Mouse (Mus musculus): Measurements from ENCODE around the gene Trpm3. TPM values are rescaled to one million over a fixed set of nuclear protein-coding genes. Genes with fewer than 3 reads are reported as not detected.

The Trpm3 gene
- polyA plus RNA-seq, 1 experiment from 2014 or later: 1.9 TPM

DNA sequence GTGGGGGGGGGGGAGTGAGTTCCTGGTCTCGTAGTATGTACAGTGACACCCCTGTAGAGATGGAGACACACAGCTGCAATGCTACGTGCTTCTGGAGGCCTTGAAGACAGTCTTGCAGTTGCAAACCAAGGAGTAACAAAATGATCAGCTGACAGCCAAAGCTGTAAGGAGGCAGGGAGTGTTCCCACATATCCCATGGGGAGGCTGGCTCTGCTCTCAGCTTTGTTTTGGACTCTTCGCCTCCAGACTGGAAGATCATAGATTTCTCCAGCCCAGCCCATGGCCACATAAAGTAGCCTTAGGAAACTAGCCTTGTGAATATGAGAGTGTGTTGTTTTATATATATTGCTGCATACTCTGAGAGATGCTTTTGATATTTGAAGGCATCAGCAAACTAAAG is 248.0 kb downstream of the Trpm3 start:
- WGBS: 75% methylated on average over 3 of the region's 3 CpGs
- H3K27ac ChIP-seq (ENCODE audit: low read depth): no peak overlapping the region
- no peak overlapping the region for H3K4me2 ChIP-seq
- no peaks in the 10 kb centered on the region for H3K9me3 ChIP-seq (ENCODE audit: low read depth, low read length)
- H3K4me3 ChIP-seq (ENCODE audit: low read depth, low read length): no peak overlapping the region
- DNase-seq (peak; percentile 24), ATAC-seq (ENCODE audit: insufficient read depth) (no peak)
- no peak for TF ChIP-seq CTCF (IDR thresholded peaks at IDR 0.05; ENCODE audit: low read depth)
- H3K36me3 ChIP-seq (ENCODE audit: insufficient read depth): no peaks in the 10 kb centered on the region
- H3K9ac ChIP-seq: no peak overlapping the region
- no peaks in the 10 kb centered on the region for H3K4me1 ChIP-seq (ENCODE audit: insufficient read depth)
- H3K27me3 ChIP-seq (ENCODE audit: insufficient read depth, low read length): no peaks in the 10 kb centered on the region

DNA sequence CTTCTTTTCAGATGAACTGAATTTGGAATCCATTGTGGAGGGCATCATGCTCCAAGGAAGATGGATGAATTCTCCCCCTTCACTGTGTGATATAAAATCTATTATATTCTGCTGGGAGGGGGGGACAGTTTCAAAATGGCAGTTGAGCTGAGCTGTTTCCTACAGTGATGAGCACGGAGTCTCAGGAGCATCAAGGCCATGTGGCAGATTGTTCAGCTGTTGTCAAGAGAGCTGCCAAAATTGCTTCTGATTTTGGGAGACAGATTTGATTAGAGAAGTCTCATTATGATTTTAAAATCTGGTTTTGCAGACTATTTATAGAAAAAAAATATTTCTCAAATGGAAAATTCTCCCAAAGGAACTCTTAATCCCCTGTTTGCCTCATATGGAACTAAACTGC is 255.9 kb downstream of the Trpm3 start:
- no peak overlapping the region for H3K9ac ChIP-seq
- H3K4me3 ChIP-seq (ENCODE audit: low read depth, low read length): no peak overlapping the region
- H3K27ac ChIP-seq (ENCODE audit: low read depth): no peak overlapping the region
- DNase-seq: no peak
- no peaks in the 10 kb centered on the region for H3K9me3 ChIP-seq (ENCODE audit: low read depth, low read length)
- H3K4me2 ChIP-seq: no peak overlapping the region
- 84% methylated on average over 1 of the region's 1 CpGs for WGBS
- H3K36me3 ChIP-seq (ENCODE audit: insufficient read depth): no peaks in the 10 kb centered on the region
- ATAC-seq (ENCODE audit: insufficient read depth): no peak
- no peak for TF ChIP-seq CTCF (IDR thresholded peaks at IDR 0.05; ENCODE audit: low read depth)
- H3K27me3 ChIP-seq (ENCODE audit: insufficient read depth, low read length): no peaks in the 10 kb centered on the region
- H3K4me1 ChIP-seq (ENCODE audit: insufficient read depth): no peaks in the 10 kb centered on the region

DNA sequence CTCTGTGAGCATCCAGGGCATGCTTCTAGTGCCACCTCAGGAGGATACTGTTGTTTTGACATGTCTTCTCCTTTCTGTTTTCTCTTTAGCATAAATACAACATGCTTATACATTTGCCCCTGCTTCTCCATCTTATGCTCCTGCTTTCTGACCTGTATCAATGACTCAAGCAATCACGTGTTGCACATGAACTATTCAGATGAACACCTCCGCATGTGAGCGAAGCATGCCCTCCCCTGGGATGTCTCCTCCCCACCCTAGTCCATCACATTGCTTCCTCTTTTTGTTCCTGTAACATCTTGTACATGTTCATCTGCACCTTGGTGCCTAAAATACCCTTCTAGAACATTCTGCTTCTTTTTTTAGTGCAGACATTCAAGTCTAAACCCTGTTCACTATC is 265.2 kb downstream of the Trpm3 start:
- ATAC-seq (ENCODE audit: insufficient read depth) (no peak), DNase-seq (no peak)
- Histone ChIP-seq H3K9me3 (ENCODE audit: low read depth, low read length) (no peaks in the 10 kb centered on the region), H3K9ac (no peak overlapping the region), H3K4me3 (ENCODE audit: low read depth, low read length) (no peak overlapping the region), H3K27ac (ENCODE audit: low read depth) (no peak overlapping the region), H3K36me3 (ENCODE audit: insufficient read depth) (no peaks in the 10 kb centered on the region), H3K27me3 (ENCODE audit: insufficient read depth, low read length) (no peaks in the 10 kb centered on the region), H3K4me2 (no peak overlapping the region), H3K4me1 (ENCODE audit: insufficient read depth) (no peaks in the 10 kb centered on the region)
- WGBS: 85% methylated on average over 3 of the region's 3 CpGs
- TF ChIP-seq CTCF (IDR thresholded peaks at IDR 0.05; ENCODE audit: low read depth): no peak

DNA sequence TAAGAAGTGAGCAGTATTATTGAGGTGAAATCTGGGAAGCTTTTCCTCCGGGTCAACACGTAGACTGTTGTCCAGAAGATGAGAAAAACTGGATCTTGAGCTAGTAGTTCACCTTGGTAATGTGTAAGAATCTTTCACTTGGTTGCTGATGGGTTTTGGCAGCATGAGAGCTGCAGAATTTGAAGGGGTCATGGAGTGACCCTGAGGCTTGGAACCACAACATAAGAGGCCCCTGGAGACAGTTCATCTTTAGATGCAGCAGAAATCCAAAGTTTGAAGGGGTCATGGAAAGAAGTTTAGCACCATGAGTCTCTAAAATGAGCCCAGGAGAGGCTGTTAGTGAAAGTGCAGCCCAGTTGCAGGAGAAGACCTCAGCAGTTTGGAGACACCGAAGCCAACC is 279.4 kb downstream of the Trpm3 start:
- Histone ChIP-seq H3K27me3 (ENCODE audit: insufficient read depth, low read length) (no peaks in the 10 kb centered on the region), H3K4me3 (ENCODE audit: low read depth, low read length) (no peak overlapping the region), H3K36me3 (ENCODE audit: insufficient read depth) (no peaks in the 10 kb centered on the region), H3K9ac (no peak overlapping the region), H3K4me2 (no peak overlapping the region), H3K27ac (ENCODE audit: low read depth) (no peak overlapping the region), H3K9me3 (ENCODE audit: low read depth, low read length) (no peaks in the 10 kb centered on the region), H3K4me1 (ENCODE audit: insufficient read depth) (no peaks in the 10 kb centered on the region)
- no peak for TF ChIP-seq CTCF (IDR thresholded peaks at IDR 0.05; ENCODE audit: low read depth)
- WGBS: 90% methylated on average over 3 of the region's 3 CpGs
- no peak for ATAC-seq (ENCODE audit: insufficient read depth)
- no peak for DNase-seq

DNA sequence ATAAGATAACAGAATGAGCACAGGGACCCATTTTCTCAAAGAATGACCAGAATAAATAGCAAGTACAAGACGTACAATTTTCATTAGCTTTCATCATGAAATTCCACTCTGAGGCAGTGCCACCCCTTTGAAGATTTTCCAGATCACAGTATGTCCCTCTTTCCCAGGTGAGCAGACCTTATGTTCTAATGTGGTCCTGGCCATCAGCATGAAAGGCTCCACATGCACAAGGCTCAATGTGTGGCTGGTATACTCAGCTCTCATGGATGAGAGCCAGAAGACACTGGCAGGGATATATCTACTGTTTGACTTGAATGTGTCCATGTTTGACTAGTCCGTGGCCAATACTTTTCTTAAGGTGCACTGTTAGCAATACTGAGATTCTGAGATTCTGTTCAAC is 298.4 kb downstream of the Trpm3 start:
- WGBS: 85% methylated on average over 2 of the region's 2 CpGs
- Histone ChIP-seq H3K4me1 (ENCODE audit: insufficient read depth) (no peaks in the 10 kb centered on the region), H3K27ac (ENCODE audit: low read depth) (no peak overlapping the region), H3K4me3 (ENCODE audit: low read depth, low read length) (no peak overlapping the region), H3K9me3 (ENCODE audit: low read depth, low read length) (no peaks in the 10 kb centered on the region), H3K27me3 (ENCODE audit: insufficient read depth, low read length) (no peaks in the 10 kb centered on the region), H3K9ac (no peak overlapping the region), H3K36me3 (ENCODE audit: insufficient read depth) (no peaks in the 10 kb centered on the region), H3K4me2 (no peak overlapping the region)
- ATAC-seq (ENCODE audit: insufficient read depth) (no peak), DNase-seq (no peak)
- TF ChIP-seq CTCF (IDR thresholded peaks at IDR 0.05; ENCODE audit: low read depth): no peak

DNA sequence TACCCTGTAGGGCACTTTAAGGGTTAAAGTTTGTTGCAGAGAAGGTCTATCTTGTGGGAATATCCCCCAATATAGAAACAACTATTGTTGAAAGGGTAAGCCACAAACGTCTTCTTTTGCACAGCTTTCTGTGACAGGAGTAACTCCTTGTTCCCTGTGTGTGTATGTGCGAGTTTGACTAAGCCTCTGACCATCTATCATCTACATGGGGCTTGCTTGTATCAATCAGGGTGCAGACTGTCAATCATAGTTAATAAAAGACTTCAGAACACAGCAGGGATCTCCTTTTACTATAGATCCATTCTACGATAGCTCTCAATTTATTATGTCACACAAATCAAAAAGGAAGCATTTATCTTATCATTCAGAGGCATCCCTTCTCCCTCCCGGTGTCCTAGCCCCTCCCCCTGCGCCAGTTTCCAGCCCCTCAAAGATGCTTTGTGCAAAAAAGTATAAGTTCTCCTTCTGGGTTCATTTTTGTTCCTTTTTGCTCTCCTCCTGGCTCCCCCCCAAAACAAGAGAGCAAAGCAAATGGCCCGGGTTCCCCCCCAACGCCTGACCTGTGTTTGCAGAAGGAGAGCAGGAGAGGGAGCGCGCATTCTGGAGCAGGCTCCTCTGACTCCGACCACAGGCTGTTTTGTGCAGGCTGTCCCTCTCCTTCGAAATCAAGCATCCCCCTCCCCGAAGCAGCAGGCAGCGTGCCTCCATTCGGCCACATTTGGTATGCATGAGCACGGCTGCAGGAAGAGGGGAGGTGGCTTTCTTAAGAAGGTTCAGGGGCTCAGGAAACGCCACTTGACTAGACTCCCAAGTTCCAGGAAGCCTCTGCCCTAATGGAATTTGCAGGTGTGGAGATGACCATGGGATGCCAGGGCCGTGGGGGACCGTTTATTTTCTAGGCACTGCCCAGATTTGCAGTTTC is 308.8 kb downstream of the Trpm3 start:
- 0 out of 2 replicates have a peak, but pooled peaks have one; percentile 3 for TF ChIP-seq CTCF (IDR thresholded peaks at IDR 0.05; ENCODE audit: low read depth)
- Histone ChIP-seq H3K9me3 (ENCODE audit: low read depth, low read length) (no peaks in the 10 kb centered on the region), H3K27me3 (ENCODE audit: insufficient read depth, low read length) (no peaks in the 10 kb centered on the region), H3K27ac (ENCODE audit: low read depth) (no peak overlapping the region), H3K4me1 (ENCODE audit: insufficient read depth) (0 out of 2 replicates have a peak, but pooled peaks cover 5% of the 10 kb centered on the region), H3K36me3 (ENCODE audit: insufficient read depth) (no peaks in the 10 kb centered on the region), H3K9ac (peak overlapping the region; percentile 22; the same call in 1 of the 2 replicates), H3K4me2 (peak overlapping the region; percentile 73), H3K4me3 (ENCODE audit: low read depth, low read length) (peak overlapping the region; percentile 34)
- peak; percentile 43 for DNase-seq
- peak; percentile 45; the same call in 1 of the 2 replicates for ATAC-seq (ENCODE audit: insufficient read depth)
- WGBS: 3% methylated on average over 18 of the region's 18 CpGs

All from lung, embryonic 14.5 days (tissue).